Mouse (Mus musculus) kidney, adult 2 months (tissue): Measurements from ENCODE around the gene Bola3.

Source experiments
- CTCF ChIP-seq: fragments of 200-500 bp; conservative IDR thresholded peaks from 2 replicates; pipeline ENCODE4 v1.5.1; 2011; ENCODE audit warnings: low read depth, mild to moderate bottlenecking, control low read depth, low read length, moderate library complexity, mixed read lengths; ENCODE audit not compliant: insufficient read depth, insufficient read length
- POLR2A ChIP-seq: fragments of 200-500 bp; IDR thresholded peaks from one replicate; pipeline ENCODE4 v1.6.1; 2011; ENCODE audit warnings: low read depth, low read length, control low read depth

GRCm38 (mm10) chr6:83408510-83408909 lies 59.6 kb downstream of the Bola3 start:
- TF ChIP-seq CTCF (no peak), POLR2A (no peak)
